ENCODE assay signal across 8 mouse cellular contexts in genomic region chr15:81845724-81846123, GRCm38 (mm10). TPM values are rescaled to one million over a fixed set of nuclear protein-coding genes. Genes with fewer than 3 reads are reported as not detected.
DNase-seq lines count a peak whose midpoint lies in the region; ATAC-seq and TF ChIP-seq lines count a peak whose summit lies in the region.

No protein-coding gene starts in this region.

- H3K9me3 ChIP-seq in kidney, postnatal 0 days (replicated peaks; ENCODE audit: low read length) = no peaks in the 10 kb centered on the region
- no peaks in the 10 kb centered on the region for H3K9me3 ChIP-seq in stomach, embryonic 15.5 days
- H3K9me3 ChIP-seq in forebrain, embryonic 15.5 days = no peaks in the 10 kb centered on the region
- H3K9me3 ChIP-seq in hindbrain, embryonic 10.5 days = no peaks in the 10 kb centered on the region

- WGBS in kidney, postnatal 0 days = 12% methylated on average over 4 of the region's 4 CpGs
- WGBS in stomach, embryonic 15.5 days = 20% methylated on average over 4 of the region's 4 CpGs
- WGBS in forebrain, embryonic 15.5 days = 40% methylated on average over 4 of the region's 4 CpGs
- WGBS in hindbrain, embryonic 10.5 days = 42% methylated on average over 4 of the region's 4 CpGs

- TF ChIP-seq CTCF in kidney, postnatal 0 days (IDR thresholded peaks at IDR 0.05; ENCODE audit: low read depth) = no peak

- H3K4me2 ChIP-seq in kidney, postnatal 0 days (ENCODE audit: low read length) = no peak overlapping the region
- no peak overlapping the region for H3K4me2 ChIP-seq in stomach, embryonic 15.5 days
- no peak overlapping the region for H3K4me2 ChIP-seq in forebrain, embryonic 15.5 days (replicated peaks)

- no peaks in the 10 kb centered on the region for H3K4me1 ChIP-seq in kidney, postnatal 0 days (replicated peaks; ENCODE audit: insufficient read depth, low read length)
- H3K4me1 ChIP-seq in stomach, embryonic 15.5 days = no peaks in the 10 kb centered on the region
- H3K4me1 ChIP-seq in forebrain, embryonic 15.5 days = 0 out of 2 replicates have a peak, but pooled peaks cover 2% of the 10 kb centered on the region
- H3K4me1 ChIP-seq in hindbrain, embryonic 10.5 days (replicated peaks) = peaks cover 7% of the 10 kb centered on the region

- H3K27ac ChIP-seq in kidney, postnatal 0 days = peak overlapping the region; percentile 58
- peak overlapping the region; percentile 31; the same call in 1 of the 2 replicates for H3K27ac ChIP-seq in stomach, embryonic 15.5 days
- no peak overlapping the region for H3K27ac ChIP-seq in forebrain, embryonic 15.5 days (replicated peaks)
- H3K27ac ChIP-seq in hindbrain, embryonic 10.5 days = no peak overlapping the region

- no peaks in the 10 kb centered on the region for H3K27me3 ChIP-seq in kidney, postnatal 0 days (ENCODE audit: insufficient read depth, low read length)
- no peaks in the 10 kb centered on the region for H3K27me3 ChIP-seq in stomach, embryonic 15.5 days (replicated peaks)
- H3K27me3 ChIP-seq in forebrain, embryonic 15.5 days = no peaks in the 10 kb centered on the region
- H3K27me3 ChIP-seq in hindbrain, embryonic 10.5 days (ENCODE audit: insufficient read depth, poor library complexity, severe bottlenecking) = no peaks in the 10 kb centered on the region

- no peak overlapping the region for H3K9ac ChIP-seq in kidney, postnatal 0 days (ENCODE audit: low read depth, low read length)
- no peak overlapping the region for H3K9ac ChIP-seq in stomach, embryonic 15.5 days
- no peak overlapping the region for H3K9ac ChIP-seq in forebrain, embryonic 15.5 days (replicated peaks)

- H3K36me3 ChIP-seq in kidney, postnatal 0 days (ENCODE audit: insufficient read depth, low read length) = peaks cover 23% of the 10 kb centered on the region; the same call in 1 of the 2 replicates
- peaks cover 22% of the 10 kb centered on the region for H3K36me3 ChIP-seq in stomach, embryonic 15.5 days
- H3K36me3 ChIP-seq in forebrain, embryonic 15.5 days = peaks cover 19% of the 10 kb centered on the region
- H3K36me3 ChIP-seq in hindbrain, embryonic 10.5 days = peaks cover 35% of the 10 kb centered on the region

- no peak overlapping the region for H3K4me3 ChIP-seq in kidney, postnatal 0 days (replicated peaks; ENCODE audit: low read depth, low read length)
- H3K4me3 ChIP-seq in stomach, embryonic 15.5 days (replicated peaks) = no peak overlapping the region
- H3K4me3 ChIP-seq in forebrain, embryonic 15.5 days = no peak overlapping the region
- H3K4me3 ChIP-seq in hindbrain, embryonic 10.5 days = no peak overlapping the region

- ATAC-seq in kidney, postnatal 0 days (replicated peaks; ENCODE audit: low FRiP score, low read depth) = peak; percentile 83
- 0 out of 2 replicates have a peak, but pooled peaks have one; percentile 28 for ATAC-seq in stomach, embryonic 15.5 days (ENCODE audit: insufficient read depth, low FRiP score, low read depth)
- no peak for ATAC-seq in forebrain, embryonic 15.5 days (replicated peaks)

- peak; percentile 44 to 67 for DNase-seq in urinary bladder, adult 18-20 months (ENCODE audit: low spot score in 2 of 2)
- DNase-seq in urinary bladder, adult 2 months (ENCODE audit: low spot score) = no peak
- DNase-seq in gastrocnemius, postnatal 14 days = peak; percentile 77
- DNase-seq in kidney, postnatal 0 days (ENCODE audit: low spot score) = peak; percentile 42
- DNase-seq in cerebellum, adult 18-20 months = no peak
- DNase-seq in hindbrain, embryonic 10.5 days (ENCODE audit: low spot score) = no peak

- intact Hi-C loops in gastrocnemius, postnatal 14 days (cut with DNase I; ENCODE audit: low total_unique reads) = no loop called here

RNA-seq across cellular contexts. Expression of gene Tob2, which starts 12.9 kb away (rescaled TPM):
- 18.0 and 24.4 TPM in 2 replicates for polyA plus RNA-seq in urinary bladder, adult 2 months (2012; rRNA removed)
- 100 to 1,000 TPM in 1 of 2 experiments, 10 to 100 TPM in 1; 44.8 to 106 TPM for total RNA-seq in gastrocnemius, postnatal 14 days (2021)
- polyA plus RNA-seq in kidney, postnatal 0 days (2015; fragmentation: Nextera tagmentation; extraction: Ambion mirVana) = 22.5 and 27.7 TPM in 2 replicates
- 26.6 and 27.9 TPM in 2 replicates for polyA plus RNA-seq in stomach, embryonic 15.5 days (2015; fragmentation: Nextera tagmentation; extraction: Ambion mirVana)
- polyA plus RNA-seq in forebrain, embryonic 15.5 days (2015; fragmentation: Nextera tagmentation; extraction: Ambion mirVana) = 20.2 and 21.1 TPM in 2 replicates
- 18.6 and 19.1 TPM in 2 replicates for polyA plus RNA-seq in hindbrain, embryonic 10.5 days (2016; fragmentation: Nextera tagmentation; extraction: Ambion mirVana)

RNA-seq across cellular contexts. Expression of gene Phf5a, which starts 26.0 kb away (rescaled TPM):
- polyA plus RNA-seq in urinary bladder, adult 2 months (2012; rRNA removed) = 44.3 and 49.6 TPM in 2 replicates
- 10 to 100 TPM; 40.8 to 41.2 TPM for total RNA-seq in gastrocnemius, postnatal 14 days (2021)
- polyA plus RNA-seq in kidney, postnatal 0 days (2015; fragmentation: Nextera tagmentation; extraction: Ambion mirVana) = 103 and 110 TPM in 2 replicates
- 128 and 134 TPM in 2 replicates for polyA plus RNA-seq in stomach, embryonic 15.5 days (2015; fragmentation: Nextera tagmentation; extraction: Ambion mirVana)
- 124 and 128 TPM in 2 replicates for polyA plus RNA-seq in forebrain, embryonic 15.5 days (2015; fragmentation: Nextera tagmentation; extraction: Ambion mirVana)
- polyA plus RNA-seq in hindbrain, embryonic 10.5 days (2016; fragmentation: Nextera tagmentation; extraction: Ambion mirVana) = 212 and 249 TPM in 2 replicates

RNA-seq across cellular contexts. Expression of gene Aco2, which starts 26.4 kb away (rescaled TPM):
- 185 and 189 TPM in 2 replicates for polyA plus RNA-seq in urinary bladder, adult 2 months (2012; rRNA removed)
- total RNA-seq in gastrocnemius, postnatal 14 days (2021) = 1,000 to 10,000 TPM in 1 of 2 experiments, 100 to 1,000 TPM in 1; 894 to 1,160 TPM
- polyA plus RNA-seq in kidney, postnatal 0 days (2015; fragmentation: Nextera tagmentation; extraction: Ambion mirVana) = 263 and 285 TPM in 2 replicates
- 153 and 185 TPM in 2 replicates for polyA plus RNA-seq in stomach, embryonic 15.5 days (2015; fragmentation: Nextera tagmentation; extraction: Ambion mirVana)
- 243 and 244 TPM in 2 replicates for polyA plus RNA-seq in forebrain, embryonic 15.5 days (2015; fragmentation: Nextera tagmentation; extraction: Ambion mirVana)
- 157 and 175 TPM in 2 replicates for polyA plus RNA-seq in hindbrain, embryonic 10.5 days (2016; fragmentation: Nextera tagmentation; extraction: Ambion mirVana)

RNA-seq across cellular contexts. Expression of gene Tef, which starts 43.5 kb away (rescaled TPM):
- polyA plus RNA-seq in urinary bladder, adult 2 months (2012; rRNA removed) = 193 and 226 TPM in 2 replicates
- 100 to 1,000 TPM; 101 to 115 TPM for total RNA-seq in gastrocnemius, postnatal 14 days (2021)
- 17.9 and 19.9 TPM in 2 replicates for polyA plus RNA-seq in kidney, postnatal 0 days (2015; fragmentation: Nextera tagmentation; extraction: Ambion mirVana)
- polyA plus RNA-seq in stomach, embryonic 15.5 days (2015; fragmentation: Nextera tagmentation; extraction: Ambion mirVana) = 24.1 and 24.6 TPM in 2 replicates
- polyA plus RNA-seq in forebrain, embryonic 15.5 days (2015; fragmentation: Nextera tagmentation; extraction: Ambion mirVana) = 31.9 and 32.6 TPM in 2 replicates
- 16.4 and 19.4 TPM in 2 replicates for polyA plus RNA-seq in hindbrain, embryonic 10.5 days (2016; fragmentation: Nextera tagmentation; extraction: Ambion mirVana)

Comparison
In these comparisons a context has a peak if more than half of its experiments do, and no peak if none do; other contexts are left out.
1. DNase-seq: peak in urinary bladder, adult 18-20 months (2 of 2), gastrocnemius, postnatal 14 days (single experiment) and kidney, postnatal 0 days (single experiment); none in urinary bladder, adult 2 months (single experiment), cerebellum, adult 18-20 months (0 of 2) and hindbrain, embryonic 10.5 days (single experiment).
2. H3K27ac ChIP-seq: peak in kidney, postnatal 0 days (single experiment) and stomach, embryonic 15.5 days (single experiment); none in forebrain, embryonic 15.5 days (single experiment) and hindbrain, embryonic 10.5 days (single experiment).